Mouse (Mus musculus) ES-Bruce4 (cell line): ENCODE data around the gene Hoxa2.

Experiments used
- CTCF ChIP-seq: IDR thresholded peaks from one replicate; pipeline ENCODE4 v1.8.1; 2011; ENCODE audit warnings: low read depth, low read length
- EP300 ChIP-seq: IDR thresholded peaks from 2 replicates; pipeline ENCODE4 v1.6.1; 2011; ENCODE audit warnings: low read depth, low read length; ENCODE audit not compliant: insufficient read depth
- POLR2A ChIP-seq: IDR thresholded peaks from one replicate; pipeline ENCODE4 v1.8.1; 2011; ENCODE audit warnings: low read length; ENCODE audit not compliant: insufficient read depth

GRCm38 (mm10) chr6:52157466-52158275 is 7.0 kb downstream of the Hoxa2 start:
- TF ChIP-seq POLR2A, result no peak
- TF ChIP-seq EP300, result no peak
- no peak for TF ChIP-seq CTCF
